Mouse (Mus musculus): ENCODE data around the gene Slc25a21. TPM values are rescaled to one million over a fixed set of nuclear protein-coding genes. Genes with fewer than 3 reads are reported as not detected.

Gene Slc25a21
- polyA plus RNA-seq, 1 experiment from 2014 or later: 0.08 TPM

GRCm38 (mm10) chr12:56699915-56700900 lies 497.1 kb downstream of the Slc25a21 start:
- Histone ChIP-seq H3K9me3 (ENCODE audit: control insufficient read depth) (no peaks in the 10 kb centered on the region), H3K36me3 (ENCODE audit: control insufficient read depth, insufficient read depth) (no peaks in the 10 kb centered on the region), H3K4me1 (replicated peaks; ENCODE audit: control insufficient read depth, insufficient read depth, low read length) (no peaks in the 10 kb centered on the region; the same call in 1 of the 2 replicates), H3K4me3 (ENCODE audit: low read depth, low read length) (no peak overlapping the region), H3K9ac (ENCODE audit: low read depth, low read length) (no peak overlapping the region), H3K27ac (ENCODE audit: low read depth, low read length) (no peak overlapping the region), H3K4me2 (replicated peaks; ENCODE audit: low read depth) (no peak overlapping the region), H3K27me3 (replicated peaks; ENCODE audit: control insufficient read depth, insufficient read depth, low read length) (peaks cover 72% of the 10 kb centered on the region)
- WGBS: 11% methylated on average over 44 of the region's 44 CpGs
- no peak for TF ChIP-seq CTCF (IDR thresholded peaks at IDR 0.05; ENCODE audit: low read depth)
- no peak for ATAC-seq

GRCm38 (mm10) chr12:56699351-56699750 lies 497.9 kb downstream of the Slc25a21 start:
- H3K4me3 ChIP-seq (ENCODE audit: low read depth, low read length): no peak overlapping the region
- WGBS: 19% methylated on average over 3 of the region's 3 CpGs
- H3K4me1 ChIP-seq (replicated peaks; ENCODE audit: control insufficient read depth, insufficient read depth, low read length): no peaks in the 10 kb centered on the region; the same call in 1 of the 2 replicates
- no peak for TF ChIP-seq CTCF (IDR thresholded peaks at IDR 0.05; ENCODE audit: low read depth)
- no peak overlapping the region for H3K27ac ChIP-seq (ENCODE audit: low read depth, low read length)
- H3K36me3 ChIP-seq (ENCODE audit: control insufficient read depth, insufficient read depth): no peaks in the 10 kb centered on the region
- H3K9me3 ChIP-seq (ENCODE audit: control insufficient read depth): no peaks in the 10 kb centered on the region
- H3K27me3 ChIP-seq (replicated peaks; ENCODE audit: control insufficient read depth, insufficient read depth, low read length): peaks cover 79% of the 10 kb centered on the region
- H3K4me2 ChIP-seq (replicated peaks; ENCODE audit: low read depth): no peak overlapping the region
- no peak overlapping the region for H3K9ac ChIP-seq (ENCODE audit: low read depth, low read length)
- ATAC-seq: no peak

- peaks cover 86% of the 10 kb centered on the region for H3K27me3 ChIP-seq (replicated peaks; ENCODE audit: control insufficient read depth, insufficient read depth, low read length)
- WGBS: 5% methylated on average over 8 of the region's 8 CpGs
- H3K4me1 ChIP-seq (replicated peaks; ENCODE audit: control insufficient read depth, insufficient read depth, low read length): no peaks in the 10 kb centered on the region; the same call in 1 of the 2 replicates
- TF ChIP-seq CTCF (IDR thresholded peaks at IDR 0.05; ENCODE audit: low read depth): no peak
- no peaks in the 10 kb centered on the region for H3K36me3 ChIP-seq (ENCODE audit: control insufficient read depth, insufficient read depth)
- no peak overlapping the region for H3K9ac ChIP-seq (ENCODE audit: low read depth, low read length)
- H3K4me2 ChIP-seq (replicated peaks; ENCODE audit: low read depth): no peak overlapping the region
- ATAC-seq: no peak
- no peaks in the 10 kb centered on the region for H3K9me3 ChIP-seq (ENCODE audit: control insufficient read depth)
- no peak overlapping the region for H3K4me3 ChIP-seq (ENCODE audit: low read depth, low read length)
- no peak overlapping the region for H3K27ac ChIP-seq (ENCODE audit: low read depth, low read length)
These were observed 498.9 kb downstream of the Slc25a21 start for GRCm38 (mm10) chr12:56698191-56698980.

GRCm38 (mm10) chr12:56697785-56698184 lies 499.5 kb downstream of the Slc25a21 start:
- H3K4me3 ChIP-seq (ENCODE audit: low read depth, low read length): peak overlapping the region; percentile 27; the same call in 1 of the 2 replicates
- no peak overlapping the region for H3K27ac ChIP-seq (ENCODE audit: low read depth, low read length)
- H3K4me1 ChIP-seq (replicated peaks; ENCODE audit: control insufficient read depth, insufficient read depth, low read length): no peaks in the 10 kb centered on the region; the same call in 1 of the 2 replicates
- no peaks in the 10 kb centered on the region for H3K9me3 ChIP-seq (ENCODE audit: control insufficient read depth)
- no peak overlapping the region for H3K9ac ChIP-seq (ENCODE audit: low read depth, low read length)
- ATAC-seq: no peak
- 0 out of 2 replicates have a peak overlapping the region, but pooled peaks have one; percentile 24 for H3K4me2 ChIP-seq (replicated peaks; ENCODE audit: low read depth)
- peaks cover 90% of the 10 kb centered on the region for H3K27me3 ChIP-seq (replicated peaks; ENCODE audit: control insufficient read depth, insufficient read depth, low read length)
- TF ChIP-seq CTCF (IDR thresholded peaks at IDR 0.05; ENCODE audit: low read depth): no peak
- no peaks in the 10 kb centered on the region for H3K36me3 ChIP-seq (ENCODE audit: control insufficient read depth, insufficient read depth)
- WGBS: 2% methylated on average over 12 of the region's 12 CpGs

GRCm38 (mm10) chr12:56697011-56697740 lies 500.1 kb downstream of the Slc25a21 start:
- no peaks in the 10 kb centered on the region for H3K36me3 ChIP-seq (ENCODE audit: control insufficient read depth, insufficient read depth)
- H3K9ac ChIP-seq (ENCODE audit: low read depth, low read length): no peak overlapping the region
- TF ChIP-seq CTCF (IDR thresholded peaks at IDR 0.05; ENCODE audit: low read depth): no peak
- no peak for ATAC-seq
- peaks cover 90% of the 10 kb centered on the region for H3K27me3 ChIP-seq (replicated peaks; ENCODE audit: control insufficient read depth, insufficient read depth, low read length)
- 2% methylated on average over 36 of the region's 36 CpGs for WGBS
- no peak overlapping the region for H3K27ac ChIP-seq (ENCODE audit: low read depth, low read length)
- H3K4me2 ChIP-seq (replicated peaks; ENCODE audit: low read depth): peak overlapping the region; percentile 52
- no peaks in the 10 kb centered on the region; the same call in 1 of the 2 replicates for H3K4me1 ChIP-seq (replicated peaks; ENCODE audit: control insufficient read depth, insufficient read depth, low read length)
- peak overlapping the region; percentile 27 for H3K4me3 ChIP-seq (ENCODE audit: low read depth, low read length)
- H3K9me3 ChIP-seq (ENCODE audit: control insufficient read depth): no peaks in the 10 kb centered on the region
